Mouse (Mus musculus): ENCODE results near the gene Srrm3.

- TF ChIP-seq POLR2A (IDR thresholded peaks at IDR 0.05; ENCODE audit: low read depth, low read length) (no peak), CTCF (conservative IDR thresholded peaks at IDR 0.05; ENCODE audit: insufficient read depth, insufficient read length, low read depth, low read length) (no peak)
These were observed 62.0 kb downstream of the Srrm3 start for GRCm38 (mm10) chr5:135868653-135869052.

Measured in kidney, adult 2 months (tissue).